Mouse (Mus musculus): Measurements from ENCODE around the gene D10Jhu81e. TPM values are rescaled to one million over a fixed set of nuclear protein-coding genes. Genes with fewer than 3 reads are reported as not detected.
"Not testable (repeated sequence)": the region's sequence is repeated elsewhere in the genome, so short reads cannot be mapped to it uniquely, and the experiment has no call there.

Gene D10Jhu81e
- polyA plus RNA-seq (2014; fragmentation: Nextera tagmentation; extraction: Ambion mirVana), result 19.3 and 19.7 TPM in 2 replicates

GRCm38 (mm10) chr10:78169281-78170042 lies at the start of gene D10Jhu81e:
Gene D10Jhu81e, minus strand, starts transcription at chr10:78169782.
- Histone ChIP-seq H3K9ac (ENCODE audit: low read length) (peak within 1 kb of the TSS; percentile 54), H3K4me1 (replicated peaks; ENCODE audit: control insufficient read depth, insufficient read depth, low read length) (peaks cover 12% of the 10 kb centered on the region), H3K27me3 (replicated peaks; ENCODE audit: control insufficient read depth, insufficient read depth, low read length) (no peaks in the 10 kb centered on the region), H3K36me3 (ENCODE audit: control insufficient read depth, insufficient read depth, low read length) (peaks cover 67% of the 10 kb centered on the region), H3K27ac (ENCODE audit: low read depth) (peak within 1 kb of the TSS; percentile 38; the same call in 1 of the 2 replicates), H3K4me2 (ENCODE audit: low read length) (peak within 1 kb of the TSS; percentile 88), H3K4me3 (ENCODE audit: low read depth, low read length) (peak within 1 kb of the TSS; percentile 55), H3K9me3 (ENCODE audit: control insufficient read depth, low read length) (no peaks in the 10 kb centered on the region)
- under 1% methylated on average over 50 of the region's 50 CpGs for WGBS
- ATAC-seq (replicated peaks; ENCODE audit: low FRiP score, low TSS enrichment, low read depth) (peak; percentile 95), DNase-seq (ENCODE audit: low spot score) (peak; percentile 98)

GRCm38 (mm10) chr10:78218576-78218975 lies 49.0 kb upstream of the D10Jhu81e start:
- Histone ChIP-seq H3K27me3 (replicated peaks; ENCODE audit: control insufficient read depth, insufficient read depth, low read length) (no peaks in the 10 kb centered on the region), H3K4me1 (replicated peaks; ENCODE audit: control insufficient read depth, insufficient read depth, low read length) (no peaks in the 10 kb centered on the region), H3K27ac (ENCODE audit: low read depth) (no peak overlapping the region), H3K9ac (ENCODE audit: low read length) (no peak overlapping the region), H3K4me2 (ENCODE audit: low read length) (no peak overlapping the region), H3K4me3 (ENCODE audit: low read depth, low read length) (no peak overlapping the region), H3K9me3 (ENCODE audit: control insufficient read depth, low read length) (no peaks in the 10 kb centered on the region), H3K36me3 (ENCODE audit: control insufficient read depth, insufficient read depth, low read length) (peaks cover 80% of the 10 kb centered on the region)
- 89% methylated on average over 6 of the region's 6 CpGs for WGBS
- DNase-seq (ENCODE audit: low spot score) (no peak), ATAC-seq (replicated peaks; ENCODE audit: low FRiP score, low TSS enrichment, low read depth) (no peak)

- peaks cover 89% of the 10 kb centered on the region for H3K36me3 ChIP-seq (ENCODE audit: control insufficient read depth, insufficient read depth, low read length)
- no peaks in the 10 kb centered on the region for H3K9me3 ChIP-seq (ENCODE audit: control insufficient read depth, low read length)
- 84% methylated on average over 6 of the region's 6 CpGs for WGBS
- ATAC-seq (replicated peaks; ENCODE audit: low FRiP score, low TSS enrichment, low read depth) (no peak), DNase-seq (ENCODE audit: low spot score) (no peak)
- H3K4me2 ChIP-seq (ENCODE audit: low read length), result no peak overlapping the region
- no peak overlapping the region for H3K27ac ChIP-seq (ENCODE audit: low read depth)
- H3K9ac ChIP-seq (ENCODE audit: low read length), result no peak overlapping the region
- H3K4me3 ChIP-seq (ENCODE audit: low read depth, low read length), result no peak overlapping the region
- H3K27me3 ChIP-seq (replicated peaks; ENCODE audit: control insufficient read depth, insufficient read depth, low read length), result no peaks in the 10 kb centered on the region
- no peaks in the 10 kb centered on the region for H3K4me1 ChIP-seq (replicated peaks; ENCODE audit: control insufficient read depth, insufficient read depth, low read length)
Measured at GRCm38 (mm10) chr10:78216376-78217083, 46.9 kb upstream of the D10Jhu81e start.

- no peaks in the 10 kb centered on the region for H3K27me3 ChIP-seq (replicated peaks; ENCODE audit: control insufficient read depth, insufficient read depth, low read length)
- no peak for DNase-seq (ENCODE audit: low spot score)
- ATAC-seq (replicated peaks; ENCODE audit: low FRiP score, low TSS enrichment, low read depth), result no peak
- WGBS, result 95% methylated on average over 9 of the region's 9 CpGs
- no peaks in the 10 kb centered on the region for H3K4me1 ChIP-seq (replicated peaks; ENCODE audit: control insufficient read depth, insufficient read depth, low read length)
- no peak overlapping the region for H3K9ac ChIP-seq (ENCODE audit: low read length)
- H3K27ac ChIP-seq (ENCODE audit: low read depth), result no peak overlapping the region
- H3K4me3 ChIP-seq (ENCODE audit: low read depth, low read length), result no peak overlapping the region
- H3K4me2 ChIP-seq (ENCODE audit: low read length), result no peak overlapping the region
- H3K36me3 ChIP-seq (ENCODE audit: control insufficient read depth, insufficient read depth, low read length), result peaks cover 88% of the 10 kb centered on the region
- H3K9me3 ChIP-seq (ENCODE audit: control insufficient read depth, low read length), result no peaks in the 10 kb centered on the region
Measured at GRCm38 (mm10) chr10:78214371-78214770, 44.8 kb upstream of the D10Jhu81e start.

GRCm38 (mm10) chr10:78211311-78211710 lies 41.7 kb upstream of the D10Jhu81e start:
- H3K27me3 ChIP-seq (replicated peaks; ENCODE audit: control insufficient read depth, insufficient read depth, low read length), result no peaks in the 10 kb centered on the region
- H3K36me3 ChIP-seq (ENCODE audit: control insufficient read depth, insufficient read depth, low read length), result peaks cover 82% of the 10 kb centered on the region
- no peak overlapping the region for H3K9ac ChIP-seq (ENCODE audit: low read length)
- H3K9me3 ChIP-seq (ENCODE audit: control insufficient read depth, low read length), result no peaks in the 10 kb centered on the region
- H3K4me2 ChIP-seq (ENCODE audit: low read length), result no peak overlapping the region
- no peak overlapping the region for H3K27ac ChIP-seq (ENCODE audit: low read depth)
- DNase-seq (ENCODE audit: low spot score), result no peak
- no peak for ATAC-seq (replicated peaks; ENCODE audit: low FRiP score, low TSS enrichment, low read depth)
- H3K4me3 ChIP-seq (ENCODE audit: low read depth, low read length), result no peak overlapping the region
- 71% methylated on average over 6 of the region's 6 CpGs for WGBS
- H3K4me1 ChIP-seq (replicated peaks; ENCODE audit: control insufficient read depth, insufficient read depth, low read length), result no peaks in the 10 kb centered on the region

- Histone ChIP-seq H3K36me3 (ENCODE audit: control insufficient read depth, insufficient read depth, low read length) (peaks cover 92% of the 10 kb centered on the region), H3K4me1 (replicated peaks; ENCODE audit: control insufficient read depth, insufficient read depth, low read length) (no peaks in the 10 kb centered on the region), H3K9ac (ENCODE audit: low read length) (no peak overlapping the region), H3K27ac (ENCODE audit: low read depth) (no peak overlapping the region), H3K4me3 (ENCODE audit: low read depth, low read length) (no peak overlapping the region), H3K27me3 (replicated peaks; ENCODE audit: control insufficient read depth, insufficient read depth, low read length) (no peaks in the 10 kb centered on the region), H3K9me3 (ENCODE audit: control insufficient read depth, low read length) (no peaks in the 10 kb centered on the region), H3K4me2 (ENCODE audit: low read length) (no peak overlapping the region)
- DNase-seq (ENCODE audit: low spot score), result no peak
- WGBS, result 88% methylated on average over 4 of the region's 4 CpGs
- ATAC-seq (replicated peaks; ENCODE audit: low FRiP score, low TSS enrichment, low read depth), result no peak
Measured at GRCm38 (mm10) chr10:78201182-78201581, 31.6 kb upstream of the D10Jhu81e start.

GRCm38 (mm10) chr10:78192933-78193332 lies 23.4 kb upstream of the D10Jhu81e start:
- peaks cover 94% of the 10 kb centered on the region for H3K36me3 ChIP-seq (ENCODE audit: control insufficient read depth, insufficient read depth, low read length)
- H3K27ac ChIP-seq (ENCODE audit: low read depth), result no peak overlapping the region
- no peak for DNase-seq (ENCODE audit: low spot score)
- H3K4me3 ChIP-seq (ENCODE audit: low read depth, low read length), result no peak overlapping the region
- H3K4me1 ChIP-seq (replicated peaks; ENCODE audit: control insufficient read depth, insufficient read depth, low read length), result no peaks in the 10 kb centered on the region
- no peaks in the 10 kb centered on the region for H3K27me3 ChIP-seq (replicated peaks; ENCODE audit: control insufficient read depth, insufficient read depth, low read length)
- 85% methylated on average over 5 of the region's 5 CpGs for WGBS
- no peak overlapping the region for H3K4me2 ChIP-seq (ENCODE audit: low read length)
- no peaks in the 10 kb centered on the region for H3K9me3 ChIP-seq (ENCODE audit: control insufficient read depth, low read length)
- no peak for ATAC-seq (replicated peaks; ENCODE audit: low FRiP score, low TSS enrichment, low read depth)
- H3K9ac ChIP-seq (ENCODE audit: low read length), result no peak overlapping the region

GRCm38 (mm10) chr10:78186076-78186475 lies 16.5 kb upstream of the D10Jhu81e start:
- H3K27ac ChIP-seq (ENCODE audit: low read depth); H3K4me3 ChIP-seq (ENCODE audit: low read depth, low read length); H3K4me1 ChIP-seq (replicated peaks; ENCODE audit: control insufficient read depth, insufficient read depth, low read length); H3K9me3 ChIP-seq (ENCODE audit: control insufficient read depth, low read length); ATAC-seq (replicated peaks; ENCODE audit: low FRiP score, low TSS enrichment, low read depth); H3K9ac ChIP-seq (ENCODE audit: low read length); H3K27me3 ChIP-seq (replicated peaks; ENCODE audit: control insufficient read depth, insufficient read depth, low read length); H3K4me2 ChIP-seq (ENCODE audit: low read length); DNase-seq (ENCODE audit: low spot score): not testable (repeated sequence)
- peaks cover 57% of the 10 kb centered on the region for H3K36me3 ChIP-seq (ENCODE audit: control insufficient read depth, insufficient read depth, low read length)
- WGBS, result 74% methylated on average over 4 of the region's 4 CpGs
